Mouse (Mus musculus): ENCODE data around the gene Chd1l. TPM values are rescaled to one million over a fixed set of nuclear protein-coding genes. Genes with fewer than 3 reads are reported as not detected.

Chd1l gene
- polyA plus RNA-seq, 1 experiment from 2014 or later: 17.7 TPM

GRCm38 (mm10) chr3:97587656-97588055 lies 22.3 kb downstream of the Chd1l start:
- no peaks in the 10 kb centered on the region for H3K9me3 ChIP-seq
- no peak overlapping the region for H3K4me2 ChIP-seq
- H3K9ac ChIP-seq: no peak overlapping the region
- no peak overlapping the region for H3K27ac ChIP-seq
- no peaks in the 10 kb centered on the region for H3K27me3 ChIP-seq
- WGBS: 80% methylated on average over 9 of the region's 9 CpGs
- ATAC-seq (ENCODE audit: insufficient number of reproducible peaks, insufficient read depth, low FRiP score, low TSS enrichment, low read depth): no peak
- peaks cover 43% of the 10 kb centered on the region for H3K36me3 ChIP-seq
- H3K4me1 ChIP-seq: no peaks in the 10 kb centered on the region
- H3K4me3 ChIP-seq: no peak overlapping the region

GRCm38 (mm10) chr3:97585383-97586160 lies 24.4 kb downstream of the Chd1l start:
- peaks cover 50% of the 10 kb centered on the region for H3K36me3 ChIP-seq
- no peaks in the 10 kb centered on the region for H3K4me1 ChIP-seq
- no peak overlapping the region for H3K27ac ChIP-seq
- H3K4me3 ChIP-seq: no peak overlapping the region
- H3K4me2 ChIP-seq: no peak overlapping the region
- no peaks in the 10 kb centered on the region for H3K9me3 ChIP-seq
- no peaks in the 10 kb centered on the region for H3K27me3 ChIP-seq
- 68% methylated on average over 18 of the region's 18 CpGs for WGBS
- ATAC-seq (ENCODE audit: insufficient number of reproducible peaks, insufficient read depth, low FRiP score, low TSS enrichment, low read depth): 0 out of 2 replicates have a peak, but pooled peaks have one; percentile 56
- no peak overlapping the region for H3K9ac ChIP-seq

- Histone ChIP-seq H3K4me3 (no peak overlapping the region), H3K36me3 (peaks cover 18% of the 10 kb centered on the region; the same call in 1 of the 2 replicates), H3K4me1 (no peaks in the 10 kb centered on the region), H3K4me2 (no peak overlapping the region), H3K27me3 (no peaks in the 10 kb centered on the region), H3K27ac (no peak overlapping the region), H3K9ac (no peak overlapping the region), H3K9me3 (no peaks in the 10 kb centered on the region)
- WGBS: 82% methylated on average over 9 of the region's 9 CpGs
- ATAC-seq (ENCODE audit: insufficient number of reproducible peaks, insufficient read depth, low FRiP score, low TSS enrichment, low read depth): no peak
These were observed 36.2 kb downstream of the Chd1l start for GRCm38 (mm10) chr3:97573807-97574206.

- no peak for ATAC-seq (ENCODE audit: insufficient number of reproducible peaks, insufficient read depth, low FRiP score, low TSS enrichment, low read depth)
- 73% methylated on average over 5 of the region's 5 CpGs for WGBS
- no peak overlapping the region for H3K4me3 ChIP-seq
These were observed 45.4 kb downstream of the Chd1l start for GRCm38 (mm10) chr3:97564588-97564987.

GRCm38 (mm10) chr3:97558554-97558953 lies 51.4 kb downstream of the Chd1l start:
- Histone ChIP-seq H3K36me3 (peaks cover 13% of the 10 kb centered on the region), H3K27ac (no peak overlapping the region), H3K4me3 (no peak overlapping the region), H3K4me2 (no peak overlapping the region), H3K27me3 (no peaks in the 10 kb centered on the region), H3K9me3 (no peaks in the 10 kb centered on the region), H3K4me1 (no peaks in the 10 kb centered on the region), H3K9ac (no peak overlapping the region)
- ATAC-seq (ENCODE audit: insufficient number of reproducible peaks, insufficient read depth, low FRiP score, low TSS enrichment, low read depth): no peak
- WGBS: 90% methylated on average over 5 of the region's 5 CpGs

More at GRCm38 (mm10) chr3:97564588-97564987, 45.4 kb downstream of the Chd1l start:
- Histone ChIP-seq H3K9ac (no peak overlapping the region), H3K36me3 (peaks cover 32% of the 10 kb centered on the region), H3K9me3 (no peaks in the 10 kb centered on the region), H3K27ac (no peak overlapping the region), H3K4me2 (no peak overlapping the region), H3K4me1 (no peaks in the 10 kb centered on the region), H3K27me3 (no peaks in the 10 kb centered on the region)

GRCm38 (mm10) chr3:97546205-97546604 lies 63.8 kb downstream of the Chd1l start:
- Histone ChIP-seq H3K9ac (no peak overlapping the region), H3K27ac (no peak overlapping the region), H3K9me3 (no peaks in the 10 kb centered on the region), H3K27me3 (no peaks in the 10 kb centered on the region), H3K4me1 (0 out of 2 replicates have a peak, but pooled peaks cover 3% of the 10 kb centered on the region), H3K36me3 (no peaks in the 10 kb centered on the region), H3K4me2 (no peak overlapping the region), H3K4me3 (no peak overlapping the region)
- ATAC-seq (ENCODE audit: insufficient number of reproducible peaks, insufficient read depth, low FRiP score, low TSS enrichment, low read depth): no peak
- 54% methylated on average over 8 of the region's 8 CpGs for WGBS

GRCm38 (mm10) chr3:97540171-97540570 lies 69.8 kb downstream of the Chd1l start:
- Histone ChIP-seq H3K4me1 (no peaks in the 10 kb centered on the region), H3K27ac (no peak overlapping the region), H3K9ac (no peak overlapping the region), H3K27me3 (no peaks in the 10 kb centered on the region), H3K4me2 (no peak overlapping the region), H3K9me3 (no peaks in the 10 kb centered on the region), H3K36me3 (no peaks in the 10 kb centered on the region), H3K4me3 (no peak overlapping the region)
- ATAC-seq (ENCODE audit: insufficient number of reproducible peaks, insufficient read depth, low FRiP score, low TSS enrichment, low read depth): no peak
- WGBS: 9% methylated on average over 1 of the region's 1 CpGs

- H3K27me3 ChIP-seq: no peaks in the 10 kb centered on the region
- 57% methylated on average over 1 of the region's 1 CpGs for WGBS
- ATAC-seq (ENCODE audit: insufficient number of reproducible peaks, insufficient read depth, low FRiP score, low TSS enrichment, low read depth): no peak
- no peaks in the 10 kb centered on the region for H3K36me3 ChIP-seq
- H3K4me1 ChIP-seq: no peaks in the 10 kb centered on the region
- no peak overlapping the region for H3K4me2 ChIP-seq
- H3K9me3 ChIP-seq: no peaks in the 10 kb centered on the region
- H3K9ac ChIP-seq: no peak overlapping the region
- no peak overlapping the region for H3K4me3 ChIP-seq
- no peak overlapping the region for H3K27ac ChIP-seq
These were observed 71.4 kb downstream of the Chd1l start for GRCm38 (mm10) chr3:97538634-97539033.

GRCm38 (mm10) chr3:97537006-97537405 lies 73.0 kb downstream of the Chd1l start:
- ATAC-seq (ENCODE audit: insufficient number of reproducible peaks, insufficient read depth, low FRiP score, low TSS enrichment, low read depth): no peak
- Histone ChIP-seq H3K4me1 (no peaks in the 10 kb centered on the region), H3K27ac (no peak overlapping the region), H3K4me3 (no peak overlapping the region), H3K27me3 (no peaks in the 10 kb centered on the region), H3K4me2 (no peak overlapping the region), H3K36me3 (no peaks in the 10 kb centered on the region), H3K9me3 (no peaks in the 10 kb centered on the region), H3K9ac (no peak overlapping the region)
- 81% methylated on average over 2 of the region's 2 CpGs for WGBS

GRCm38 (mm10) chr3:97535660-97536059 lies 74.3 kb downstream of the Chd1l start:
- Histone ChIP-seq H3K9me3 (no peaks in the 10 kb centered on the region), H3K4me3 (no peak overlapping the region), H3K36me3 (no peaks in the 10 kb centered on the region), H3K27ac (no peak overlapping the region), H3K27me3 (no peaks in the 10 kb centered on the region), H3K4me2 (no peak overlapping the region), H3K4me1 (no peaks in the 10 kb centered on the region), H3K9ac (no peak overlapping the region)
- ATAC-seq (ENCODE audit: insufficient number of reproducible peaks, insufficient read depth, low FRiP score, low TSS enrichment, low read depth): no peak
- WGBS: 87% methylated on average over 5 of the region's 5 CpGs

- Histone ChIP-seq H3K9me3 (no peaks in the 10 kb centered on the region), H3K4me3 (no peak overlapping the region), H3K27ac (no peak overlapping the region), H3K4me1 (no peaks in the 10 kb centered on the region), H3K9ac (no peak overlapping the region), H3K27me3 (no peaks in the 10 kb centered on the region), H3K36me3 (no peaks in the 10 kb centered on the region), H3K4me2 (no peak overlapping the region)
- no peak for ATAC-seq (ENCODE audit: insufficient number of reproducible peaks, insufficient read depth, low FRiP score, low TSS enrichment, low read depth)
- WGBS: 72% methylated on average over 8 of the region's 8 CpGs
These were observed 84.5 kb downstream of the Chd1l start for GRCm38 (mm10) chr3:97525458-97525857.

GRCm38 (mm10) chr3:97524835-97525234 lies 85.2 kb downstream of the Chd1l start:
- Histone ChIP-seq H3K4me2 (no peak overlapping the region), H3K9me3 (no peaks in the 10 kb centered on the region), H3K4me3 (no peak overlapping the region), H3K9ac (no peak overlapping the region), H3K27me3 (no peaks in the 10 kb centered on the region), H3K27ac (no peak overlapping the region), H3K36me3 (no peaks in the 10 kb centered on the region), H3K4me1 (no peaks in the 10 kb centered on the region)
- WGBS: 79% methylated on average over 5 of the region's 5 CpGs
- ATAC-seq (ENCODE audit: insufficient number of reproducible peaks, insufficient read depth, low FRiP score, low TSS enrichment, low read depth): no peak
